Mouse (Mus musculus): Measurements from ENCODE around the gene Skp2.

The Skp2 gene

GRCm38 (mm10) chr15:9155325-9155724 is at the start of gene Skp2:
Skp2 (minus strand) TSS chr15:9155425.
- DNase-seq (ENCODE audit: low spot score): no peak

DNA sequence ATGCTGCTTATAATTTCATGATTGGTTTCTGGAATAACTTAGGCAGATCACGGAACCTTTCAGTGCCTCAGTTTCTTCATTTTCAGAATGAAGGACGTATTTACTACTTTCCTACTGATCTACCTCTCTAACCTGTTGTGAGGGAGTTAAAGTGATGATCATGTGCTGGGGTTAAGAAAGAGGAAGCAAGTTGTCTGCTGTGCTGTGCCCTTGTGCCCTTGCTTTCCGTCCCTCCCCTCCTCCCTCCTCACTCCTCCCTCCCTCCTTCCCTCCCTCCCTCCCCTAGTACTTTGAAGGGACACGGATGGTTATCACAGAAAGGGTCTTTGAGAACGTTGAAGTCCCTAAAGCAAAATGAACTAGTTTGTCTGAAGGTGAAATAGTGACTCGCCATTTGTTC is 43.2 kb upstream of the Skp2 start:
- no peak for DNase-seq (ENCODE audit: low spot score)

DNA sequence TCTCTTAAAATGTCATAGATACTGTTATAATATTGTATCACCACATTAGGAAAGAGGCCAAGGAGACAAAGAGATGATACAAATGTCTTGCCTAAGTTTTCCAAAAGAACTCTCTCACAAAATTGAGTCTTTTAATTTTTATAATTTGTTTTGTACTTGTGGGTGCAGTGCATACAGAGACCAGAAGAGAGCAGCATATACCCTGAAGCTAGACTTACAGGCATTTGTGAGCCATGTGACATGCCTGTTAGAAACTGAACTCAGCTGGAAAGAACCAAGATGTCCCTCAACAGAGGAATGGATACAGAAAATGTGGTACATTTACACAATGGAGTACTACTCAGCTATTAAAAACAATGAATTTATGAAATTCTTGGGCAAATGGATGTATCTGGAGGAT is 37.5 kb upstream of the Skp2 start:
- DNase-seq (ENCODE audit: low spot score): peak; percentile 4

GRCm38 (mm10) chr15:9189796-9190195 is 34.6 kb upstream of the Skp2 start:
- DNase-seq (ENCODE audit: low spot score): no peak

- no peak for DNase-seq (ENCODE audit: low spot score)
Observed at GRCm38 (mm10) chr15:9183995-9184394, 28.8 kb upstream of the Skp2 start.

DNA sequence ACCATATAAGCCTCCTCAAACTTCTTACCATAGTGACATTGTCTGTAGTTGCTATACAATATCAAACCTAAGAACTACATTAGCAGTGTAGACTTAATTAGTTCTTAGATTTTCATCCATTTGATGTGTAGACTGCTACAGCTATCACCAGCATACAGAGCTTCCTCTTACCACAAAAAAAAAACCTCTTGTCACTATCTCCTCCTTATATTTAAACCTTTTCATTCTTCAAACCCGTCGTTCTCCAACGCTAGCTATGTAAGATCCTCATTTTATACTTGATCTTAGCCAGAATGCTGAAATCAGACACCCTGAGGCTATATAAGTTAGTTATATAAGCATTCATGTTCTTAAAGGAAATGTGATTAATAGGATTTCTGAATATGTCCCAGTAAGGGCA is 21.8 kb upstream of the Skp2 start:
- no peak for DNase-seq (ENCODE audit: low spot score)

DNA sequence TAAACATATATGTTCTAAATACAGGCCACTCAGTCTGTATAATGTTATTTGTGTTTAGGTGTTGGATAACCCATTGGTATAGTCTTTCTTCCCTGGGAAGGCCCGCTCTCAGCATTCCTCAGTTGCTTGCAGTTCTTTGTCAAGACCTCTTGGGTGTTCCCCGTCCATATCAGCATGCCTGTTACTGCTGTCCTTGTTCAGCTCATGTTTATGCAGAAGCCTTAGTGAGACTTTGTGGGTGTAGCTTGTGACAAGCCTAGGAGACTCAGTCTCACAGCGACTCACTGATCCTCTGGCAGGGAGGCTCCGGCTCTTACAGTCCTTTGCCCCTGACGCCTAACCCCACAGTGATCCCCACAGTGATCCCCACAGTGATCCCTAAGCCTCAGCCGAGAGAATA is 8.9 kb upstream of the Skp2 start:
- DNase-seq (ENCODE audit: low spot score): no peak

GRCm38 (mm10) chr15:9162557-9163070 is 7.4 kb upstream of the Skp2 start:
- DNase-seq (ENCODE audit: low spot score): no peak

DNA sequence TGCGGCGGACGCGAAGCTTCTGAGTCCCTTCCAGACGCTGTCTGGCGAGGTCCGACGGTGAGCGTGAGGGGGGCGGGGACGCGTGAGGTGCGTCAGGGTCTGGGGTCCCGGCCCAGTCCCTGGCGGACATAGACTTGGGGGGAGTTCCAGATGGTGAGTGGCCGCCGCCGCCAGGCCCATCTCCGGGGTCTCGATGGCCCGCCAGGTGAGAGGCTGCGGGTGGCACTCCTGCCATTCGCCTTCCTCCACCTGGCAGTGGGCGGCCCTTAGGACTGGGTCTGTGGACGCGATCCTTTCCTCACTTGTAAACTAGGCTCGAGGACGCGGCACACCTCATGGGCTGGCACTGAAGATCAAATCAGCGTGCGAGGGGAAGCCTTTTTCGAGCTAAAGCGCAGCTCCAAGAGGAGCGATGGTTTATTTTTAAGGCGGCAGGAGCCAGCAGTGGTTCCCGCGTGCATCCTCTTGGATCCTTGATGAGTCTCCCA is 14.5 kb downstream of the Skp2 start:
- peak; percentile 64 for DNase-seq (ENCODE audit: low spot score)

GRCm38 (mm10) chr15:9140252-9140680 is 15.0 kb downstream of the Skp2 start, which contains the start of gene Lmbrd2:
Lmbrd2 (plus strand) TSS chr15:9140550.
- DNase-seq (ENCODE audit: low spot score): peak; percentile 99

DNA sequence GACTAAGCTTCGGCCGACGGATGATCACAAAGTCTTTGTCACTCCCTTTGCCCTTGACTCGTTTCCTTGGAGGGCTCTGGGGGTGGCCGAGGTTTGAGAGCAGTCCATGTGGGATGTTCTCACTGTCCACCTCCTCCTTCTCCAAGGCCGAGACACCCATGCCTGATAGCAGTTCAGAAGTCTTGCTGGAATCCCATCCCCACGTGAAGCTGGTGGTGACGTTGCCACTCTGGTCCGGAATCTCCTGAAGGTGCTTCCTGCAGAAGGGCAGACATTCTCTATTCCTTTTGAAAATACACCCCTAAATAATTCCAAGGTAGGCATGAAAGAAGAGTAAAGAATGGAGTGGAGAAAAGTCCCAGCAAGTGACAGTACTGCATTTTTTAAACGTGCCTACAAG is 15.8 kb downstream of the Skp2 start:
- DNase-seq (ENCODE audit: low spot score): peak; percentile 28

DNA sequence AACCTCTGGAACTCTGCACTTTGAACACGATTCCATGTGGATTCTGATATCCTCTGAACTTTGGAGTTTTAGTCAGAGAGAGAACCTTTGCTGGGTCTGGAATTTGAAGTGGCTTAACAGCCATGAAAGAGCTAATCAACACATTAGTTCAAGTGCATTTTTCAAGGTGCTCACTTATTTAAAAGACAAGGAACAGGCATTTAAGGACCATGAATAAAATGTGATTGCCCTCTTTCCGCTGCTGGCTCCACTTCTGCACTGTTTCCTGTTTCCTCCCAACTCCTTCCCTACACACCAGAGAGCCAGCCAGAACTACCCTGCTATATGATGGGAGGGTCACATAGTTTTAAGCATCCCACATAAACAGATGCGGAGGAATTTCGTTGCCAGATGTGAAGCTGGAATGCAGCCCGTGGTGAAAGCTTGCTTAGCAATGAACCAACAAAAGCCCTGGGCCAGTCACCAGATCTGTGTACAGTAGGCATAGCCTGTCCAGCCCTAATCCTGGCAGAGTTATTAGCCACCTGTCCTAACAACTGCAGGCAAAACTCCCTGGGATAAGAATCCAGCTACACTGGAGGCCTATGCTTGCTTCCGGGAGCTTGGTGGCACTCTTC is 20.2 kb downstream of the Skp2 start:
- peak; percentile 13 for DNase-seq (ENCODE audit: low spot score)

GRCm38 (mm10) chr15:9132693-9133443 is 22.4 kb downstream of the Skp2 start:
- DNase-seq (ENCODE audit: low spot score): no peak

DNA sequence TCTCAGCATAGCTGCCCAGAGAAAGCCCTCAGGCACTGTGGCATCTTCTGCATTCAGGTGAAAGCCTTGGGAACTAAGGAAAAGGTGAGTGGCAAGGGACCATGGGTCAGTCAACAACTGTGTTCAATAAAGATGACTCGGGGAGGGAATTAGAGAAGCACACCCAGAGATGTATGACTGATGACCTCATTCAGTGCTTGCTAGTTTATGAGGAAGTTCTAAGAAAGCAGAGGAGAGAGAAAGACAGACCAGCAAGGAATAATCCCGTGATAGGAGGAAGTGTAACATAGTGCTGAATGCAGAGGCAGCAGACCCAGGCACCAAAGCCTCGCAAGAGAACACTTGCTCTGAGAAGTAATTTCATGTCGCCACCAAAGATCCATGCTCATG is 23.7 kb downstream of the Skp2 start:
- DNase-seq (ENCODE audit: low spot score): no peak

DNA sequence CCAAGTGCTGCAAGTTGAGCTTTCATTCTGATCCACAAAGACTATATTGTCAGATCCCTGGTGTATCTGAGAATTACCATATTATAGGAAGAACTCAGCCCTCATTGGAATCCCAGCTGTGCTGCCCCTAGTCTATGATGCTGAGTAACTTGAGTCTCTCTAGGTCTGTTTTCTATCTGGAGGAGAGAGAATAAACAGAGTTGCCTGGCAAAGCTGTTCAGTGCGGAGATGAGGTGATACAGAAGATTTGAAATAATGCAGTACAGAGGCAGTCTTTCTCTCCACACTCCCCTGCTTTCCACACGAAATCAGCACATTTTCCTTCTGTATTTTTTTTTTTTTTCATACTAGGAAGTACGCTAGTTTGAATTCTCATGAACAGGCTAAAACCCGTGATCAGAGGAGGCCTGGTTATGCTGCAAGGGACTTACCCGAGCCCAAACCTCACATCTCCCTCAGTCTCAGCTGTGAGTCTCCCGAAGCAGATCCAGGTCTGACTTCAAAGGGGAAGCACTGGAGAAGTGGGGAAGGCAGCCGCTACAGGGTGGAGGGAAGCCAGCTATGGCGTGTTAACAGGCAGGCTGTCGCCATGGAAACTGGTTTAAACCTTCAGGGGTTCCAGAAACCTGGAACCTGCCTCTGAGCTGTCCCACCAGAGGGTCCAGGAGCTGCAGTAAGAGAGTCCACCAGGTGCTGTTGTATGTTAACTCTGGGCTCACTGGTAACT is 24.3 kb downstream of the Skp2 start:
- DNase-seq (ENCODE audit: low spot score): no peak

DNA sequence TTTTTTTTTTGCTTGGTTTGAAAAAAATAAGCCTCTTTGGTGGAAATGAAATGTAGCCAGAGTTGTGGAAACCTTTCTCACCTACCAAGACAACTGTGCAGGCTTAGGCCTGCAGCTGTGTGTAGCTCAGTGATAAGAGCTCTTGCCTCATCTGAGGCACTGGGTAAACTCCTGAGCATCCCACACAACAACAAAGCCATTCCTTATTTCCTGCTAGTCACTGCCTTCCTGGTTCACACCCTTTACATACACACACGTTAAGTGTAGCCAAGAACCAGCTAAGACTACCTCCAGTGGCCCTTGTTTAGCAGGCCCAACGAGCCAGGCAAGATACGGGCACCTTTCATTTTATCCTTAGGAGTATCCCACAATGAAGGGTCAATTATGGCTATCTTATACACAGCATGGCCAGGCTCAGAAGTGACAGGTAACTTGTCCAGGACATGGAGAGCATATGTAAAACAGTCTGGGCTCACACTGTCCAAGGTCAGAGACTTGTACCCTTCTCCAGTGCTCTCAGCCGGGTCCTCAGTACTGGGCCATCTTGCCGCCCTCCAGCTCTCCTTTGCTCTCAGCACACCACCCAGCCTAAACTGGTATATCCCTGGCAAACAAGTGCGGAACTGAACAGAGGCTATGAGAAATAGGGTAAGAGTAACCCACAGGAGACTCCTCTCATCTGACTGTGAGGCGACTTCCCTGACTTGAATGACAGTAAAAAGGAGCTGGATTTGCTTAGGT is 28.0 kb downstream of the Skp2 start:
- DNase-seq (ENCODE audit: low spot score): no peak

DNA sequence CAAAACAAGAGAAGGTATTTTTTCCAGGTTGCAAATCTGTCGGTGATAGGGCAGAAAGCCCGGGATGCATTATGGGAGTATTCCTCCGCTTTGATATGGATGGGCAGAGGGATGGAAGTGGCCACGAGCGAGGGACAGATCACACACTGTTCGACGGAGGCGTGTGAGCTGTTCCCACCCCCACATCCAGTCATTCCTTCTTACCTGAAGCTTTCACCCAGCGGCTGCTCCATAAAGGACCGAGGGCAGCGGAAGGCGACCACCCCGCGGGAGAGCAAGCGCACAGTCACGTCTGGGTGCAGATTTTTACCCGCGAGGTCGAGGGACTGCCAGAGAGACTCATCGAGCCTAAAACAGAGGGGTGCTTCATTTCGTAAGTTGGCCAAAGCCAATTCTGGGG is 30.4 kb downstream of the Skp2 start:
- no peak for DNase-seq (ENCODE audit: low spot score)

DNA sequence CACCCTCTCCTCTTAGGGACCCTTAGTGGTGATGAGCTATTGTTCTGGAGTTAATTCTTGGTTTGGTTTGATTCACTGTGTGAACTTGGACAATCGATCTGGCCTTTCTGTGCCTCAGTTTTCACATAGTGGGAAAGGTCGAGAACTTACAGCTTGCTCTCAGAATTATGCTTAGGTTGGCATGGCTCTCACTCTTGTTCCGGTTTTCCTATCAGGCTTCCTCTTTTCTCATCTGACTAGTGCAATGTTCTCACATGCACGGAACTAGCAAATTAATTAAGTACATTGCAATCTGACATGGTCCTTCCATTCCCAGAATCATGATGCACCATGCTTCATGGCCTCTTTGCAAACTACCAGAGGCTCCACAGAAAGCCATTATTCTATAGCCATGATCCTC is 32.2 kb downstream of the Skp2 start:
- no peak for DNase-seq (ENCODE audit: low spot score)

DNA sequence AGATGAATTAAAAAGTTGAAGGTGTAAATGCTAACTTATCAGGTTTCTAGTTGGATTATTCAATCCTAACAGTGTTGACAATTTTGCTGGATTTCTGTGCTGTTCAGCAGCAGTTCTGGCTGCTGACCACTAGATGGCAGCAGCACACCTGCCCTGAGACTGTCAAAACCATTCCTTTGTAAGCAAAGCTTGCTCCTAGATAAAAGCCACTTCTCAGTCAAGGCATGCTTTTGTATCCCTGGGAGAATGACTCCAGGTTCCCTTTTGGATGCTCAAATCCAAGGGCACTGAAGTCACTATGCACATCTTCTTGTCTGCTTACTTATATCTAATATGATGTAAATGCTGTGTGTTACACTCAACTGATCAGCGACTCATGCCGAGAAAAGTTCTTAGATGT is 35.1 kb downstream of the Skp2 start:
- peak; percentile 75 for DNase-seq (ENCODE audit: low spot score)

GRCm38 (mm10) chr15:9118852-9119251 is 36.4 kb downstream of the Skp2 start:
- no peak for DNase-seq (ENCODE audit: low spot score)

- DNase-seq (ENCODE audit: low spot score): no peak
Observed at GRCm38 (mm10) chr15:9114599-9114998, 40.6 kb downstream of the Skp2 start.

- no peak for DNase-seq (ENCODE audit: low spot score)
Observed at GRCm38 (mm10) chr15:9114131-9114530, 41.1 kb downstream of the Skp2 start.
